9 mouse cellular contexts compared by ENCODE assay signal in the genomic region with DNA sequence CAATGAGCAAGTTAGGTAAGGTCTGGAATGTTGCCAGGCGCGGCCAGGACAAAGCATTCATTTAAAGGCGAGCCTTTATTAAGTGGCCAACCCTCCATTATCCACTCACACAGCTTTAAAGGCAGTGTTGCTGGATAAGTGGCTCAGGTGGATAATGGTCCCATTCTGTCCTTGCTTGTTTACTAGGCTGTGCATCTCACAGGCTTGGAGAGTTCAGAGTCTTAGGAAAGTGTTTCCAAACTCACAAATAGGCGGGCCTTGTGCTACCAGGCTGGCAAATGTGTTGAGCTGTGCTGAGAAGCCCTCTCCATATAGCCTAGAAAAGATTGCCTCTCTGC.
DNase-seq lines count a peak whose midpoint lies in the region; ATAC-seq and TF ChIP-seq lines count a peak whose summit lies in the region.
"Had no signal": no experiment of that assay in that cellular context is flagged by ENCODE, and none has a peak within 500 bp of the region (broad histone marks: within the 10 kb centered on the region; RNA-seq: fewer than 3 reads in every experiment).

No protein-coding gene starts in this region.

- 44% methylated on average over 4 of the region's 4 CpGs for WGBS in embryonic facial prominence, embryonic 15.5 days

- no peak overlapping the region for H3K4me2 ChIP-seq in embryonic facial prominence, embryonic 15.5 days (replicated peaks)
- H3K4me2 ChIP-seq: limb, embryonic 15.5 days had no signal

- H3K9me3 ChIP-seq in embryonic facial prominence, embryonic 15.5 days (replicated peaks), result no peaks in the 10 kb centered on the region
- H3K9me3 ChIP-seq: limb, embryonic 15.5 days had no signal

- no peak overlapping the region for H3K4me3 ChIP-seq in embryonic facial prominence, embryonic 15.5 days (replicated peaks)
- peak overlapping the region; percentile 52 for H3K4me3 ChIP-seq in left cerebral cortex, adult 2 months
- H3K4me3 ChIP-seq: limb, embryonic 15.5 days had no signal

- H3K4me1 ChIP-seq in embryonic facial prominence, embryonic 15.5 days, result no peaks in the 10 kb centered on the region
- H3K4me1 ChIP-seq: limb, embryonic 15.5 days had no signal

- no peak for TF ChIP-seq CTCF in left cerebral cortex, adult 2 months (IDR thresholded peaks at IDR 0.05)

- peak; percentile 57; the same call in 1 of the 2 replicates for ATAC-seq in embryonic facial prominence, embryonic 15.5 days (ENCODE audit: insufficient number of reproducible peaks, low FRiP score, low TSS enrichment, low read depth)
- ATAC-seq in megakaryocyte-erythroid progenitor cell, adult 5-6 weeks (replicated peaks; ENCODE audit: low FRiP score, low TSS enrichment, poor library complexity, severe bottlenecking), result peak; percentile 22

- no peak overlapping the region; the same call in 1 of the 2 replicates for H3K27ac ChIP-seq in embryonic facial prominence, embryonic 15.5 days (replicated peaks)
- H3K27ac ChIP-seq in left cerebral cortex, adult 2 months, result peak overlapping the region; percentile 87
- H3K27ac ChIP-seq: limb, embryonic 15.5 days had no signal

- no peaks in the 10 kb centered on the region for H3K36me3 ChIP-seq in embryonic facial prominence, embryonic 15.5 days

- intact Hi-C loops in left cerebral cortex, postnatal 4 days (cut with DNase I), result no loop called here
- intact Hi-C loops in left cerebral cortex, adult 2 months (cut with DNase I), result loop anchor here (1.0 kb wide), 1 partner anchor 92 kb away; the partner anchor contains the start of gene Clasp1

- no peaks in the 10 kb centered on the region for H3K27me3 ChIP-seq in embryonic facial prominence, embryonic 15.5 days
- H3K27me3 ChIP-seq: limb, embryonic 15.5 days had no signal

- DNase-seq in left cerebral cortex, adult 18-20 months (ENCODE audit: low spot score in 2 of 2), result peak; percentile 23 to 37
- DNase-seq in left cerebral cortex, postnatal 4 days, result no peak
- no peak for DNase-seq in left cerebral cortex, adult 2 months (ENCODE audit: extremely low spot score in 1 of 2, low spot score in 2 of 2)
- DNase-seq in kidney, postnatal 4 days, result no peak
- no peak for DNase-seq in spleen, postnatal 36 days (ENCODE audit: low spot score in 2 of 2)
- no peak for DNase-seq in cerebellum, adult 11 months

- H3K9ac ChIP-seq in embryonic facial prominence, embryonic 15.5 days, result no peak overlapping the region
- H3K9ac ChIP-seq: limb, embryonic 15.5 days had no signal

Comparison
In these comparisons a context has a peak if more than half of its experiments do, and no peak if none do; other contexts are left out.
1. DNase-seq: peak in left cerebral cortex, adult 18-20 months (2 of 2); none in left cerebral cortex, postnatal 4 days (single experiment), left cerebral cortex, adult 2 months (0 of 2), kidney, postnatal 4 days (0 of 2), spleen, postnatal 36 days (0 of 2) and cerebellum, adult 11 months (single experiment).